Mouse (Mus musculus) thymus, adult 2 months (tissue): ENCODE measurements around the gene Cmah. TPM values are rescaled to one million over a fixed set of nuclear protein-coding genes. Genes with fewer than 3 reads are reported as not detected.

Source experiments
- DNase-seq: peaks from one replicate; pipeline ENCODE4 v3.0.0; 2021
- H3K27ac ChIP-seq: fragments of 200-500 bp; 2 replicates; pipeline ENCODE4 v1.5.1; 2012; ENCODE audit warnings: low read length, control low read depth; ENCODE audit not compliant: control insufficient read depth, insufficient read depth
- H3K27me3 ChIP-seq: fragments of 200-500 bp; 2 replicates; pipeline ENCODE4 v1.6.1; 2012; ENCODE audit warnings: mild to moderate bottlenecking, low read length, moderate library complexity, mixed read lengths; ENCODE audit not compliant: control insufficient read depth, insufficient read depth
- H3K36me3 ChIP-seq: fragments of 200-500 bp; 2 replicates; pipeline ENCODE4 v1.6.1; 2012; ENCODE audit warnings: mild to moderate bottlenecking, low read length, moderate library complexity; ENCODE audit not compliant: control insufficient read depth, insufficient read depth
- H3K4me1 ChIP-seq: fragments of 200-500 bp; replicated peaks from 2 replicates; pipeline ENCODE4 v1.6.1; 2012; ENCODE audit warnings: low read length; ENCODE audit not compliant: control insufficient read depth, insufficient read depth
- H3K4me3 ChIP-seq: fragments of 200-500 bp; 2 replicates; pipeline ENCODE4 v1.5.1; 2012; ENCODE audit warnings: mild to moderate bottlenecking, low read length, control low read depth, moderate library complexity; ENCODE audit not compliant: control insufficient read depth, insufficient read depth
- CTCF ChIP-seq: fragments of 200-500 bp; IDR thresholded peaks from 2 replicates; pipeline ENCODE4 v1.5.1; 2012; ENCODE audit warnings: mild to moderate bottlenecking, control low read depth, low read length, moderate library complexity, borderline replicate concordance; ENCODE audit not compliant: control insufficient read depth, poor library complexity, insufficient read depth; ENCODE audit errors: extremely low read depth
- POLR2A ChIP-seq: fragments of 200-500 bp; IDR thresholded peaks from 2 replicates; pipeline ENCODE4 v1.6.1; 2012; ENCODE audit warnings: mild to moderate bottlenecking, low read length, control low read depth, moderate library complexity; ENCODE audit not compliant: control insufficient read depth, poor library complexity, insufficient read depth; ENCODE audit errors: extremely low read depth
- WGBS: fragments of 180-500 bp; shearing (Covaris S2); methylation state at CpG from one replicate; pipeline ENCODE4 v1.1.7; 2018; 5-methylcytosine and 5-hydroxymethylcytosine counted together
- polyA plus RNA-seq: library from polyadenylated mRNA; depleted of rRNA; stranded (reverse); fragments of >200 nt; gene quantifications from 2 replicates; pipeline ENCODE4 v1.2.3, GENCODE M21; 2012; rRNA removed

Gene Cmah
- polyA plus RNA-seq, 1 experiment = 14.7 TPM

- Histone ChIP-seq H3K27ac (no peak overlapping the region), H3K27me3 (no peaks in the 10 kb centered on the region), H3K36me3 (no peaks in the 10 kb centered on the region), H3K4me3 (no peak overlapping the region), H3K4me1 (peaks cover 7% of the 10 kb centered on the region)
- WGBS = 50% methylated on average over 1 of the region's 1 CpGs
- no peak for DNase-seq
- TF ChIP-seq POLR2A (no peak), CTCF (no peak)
These were observed 197.3 kb downstream of the Cmah start for GRCm38 (mm10) chr13:24524468-24524867.

DNA sequence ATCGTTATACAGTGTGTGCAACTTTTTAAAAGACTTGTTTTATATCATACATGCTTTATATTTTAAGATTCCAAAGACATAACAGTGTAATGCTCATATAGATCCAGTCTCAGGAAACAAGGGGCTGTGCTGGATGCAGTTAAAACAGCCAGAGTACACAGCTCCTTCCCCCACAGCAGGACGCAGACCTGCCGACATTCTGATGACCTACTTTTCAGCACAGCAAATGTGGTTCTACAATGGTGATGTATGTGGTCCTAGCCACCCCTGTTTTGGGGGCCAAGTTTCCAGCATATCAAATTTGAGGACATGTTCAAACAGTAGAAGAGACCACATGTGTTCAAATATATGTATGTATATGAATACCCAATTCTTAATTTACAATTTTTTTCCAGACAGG, 198.3 kb downstream of the Cmah start:
- DNase-seq = no peak
- TF ChIP-seq CTCF (no peak), POLR2A (no peak)
- Histone ChIP-seq H3K27me3 (no peaks in the 10 kb centered on the region), H3K4me1 (peaks cover 7% of the 10 kb centered on the region), H3K4me3 (no peak overlapping the region), H3K27ac (no peak overlapping the region), H3K36me3 (no peaks in the 10 kb centered on the region)
- WGBS = 64% methylated on average over 3 of the region's 3 CpGs

DNA sequence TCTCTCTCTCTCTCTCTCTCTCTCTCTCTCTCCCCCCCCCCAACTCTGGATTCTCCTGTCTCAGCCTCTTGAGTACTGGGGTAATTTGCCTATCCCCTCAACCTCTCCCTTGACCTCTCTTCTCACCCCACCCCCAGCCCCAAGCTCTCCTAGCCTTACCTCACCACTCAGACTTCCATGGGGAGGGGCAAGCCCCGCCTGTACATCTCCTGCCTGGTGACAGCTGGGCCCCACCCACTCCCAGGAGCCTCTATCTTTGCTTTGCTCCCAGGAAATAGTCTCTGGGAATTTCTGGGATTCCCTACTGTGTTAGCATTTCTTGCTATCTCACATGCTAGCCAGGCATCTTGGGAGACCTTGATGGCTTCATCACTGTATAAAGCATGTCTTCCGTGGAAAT, 199.7 kb downstream of the Cmah start:
- 99% methylated on average over 2 of the region's 2 CpGs for WGBS

More for the DNA sequence above, 199.7 kb downstream of the Cmah start:
- H3K4me1 ChIP-seq = peaks cover 7% of the 10 kb centered on the region
- H3K27ac ChIP-seq = no peak overlapping the region
- no peaks in the 10 kb centered on the region for H3K27me3 ChIP-seq
- no peaks in the 10 kb centered on the region for H3K36me3 ChIP-seq
- TF ChIP-seq POLR2A = no peak
- TF ChIP-seq CTCF = no peak
- no peak for DNase-seq
- no peak overlapping the region for H3K4me3 ChIP-seq

Other genes with a start within 250 kb of the Cmah start
- gene Carmil1, start 46.6 kb upstream of the Cmah start, polyA plus RNA-seq = 2.1 TPM in 2 replicates